Mouse (Mus musculus) hindbrain, postnatal 0 days (tissue): Measurements from ENCODE around the gene Pard6a. TPM values are rescaled to one million over a fixed set of nuclear protein-coding genes. Genes with fewer than 3 reads are reported as not detected.
A peak's percentile ranks its signal among the peaks of the same experiment; 100 is the strongest.

Experiments used
- ATAC-seq: fragments of 200-750 bp; cut with Nextera tagmentation; 2 replicates; pipeline ENCODE4 v1.8.0; 2017; ENCODE audit warnings: mild to moderate bottlenecking, moderate TSS enrichment, moderate library complexity
- DNase-seq: peaks from one replicate; pipeline ENCODE4 v3.0.0-alpha.2; 2015; ENCODE audit warnings: low spot score
- H3K27ac ChIP-seq: fragments of 300-500 bp; sonication (generic); 2 replicates; pipeline ENCODE4 v1.5.1; 2014; ENCODE audit warnings: mild to moderate bottlenecking
- H3K27me3 ChIP-seq: fragments of 300-500 bp; sonication (generic); 2 replicates; pipeline ENCODE4 v1.6.1; 2014; ENCODE audit warnings: low read length, mixed read lengths; ENCODE audit not compliant: insufficient read depth
- H3K36me3 ChIP-seq: fragments of 300-500 bp; sonication (generic); 2 replicates; pipeline ENCODE4 v1.6.1; 2014; ENCODE audit warnings: low read length, mixed read lengths; ENCODE audit not compliant: insufficient read depth
- H3K4me1 ChIP-seq: fragments of 300-500 bp; sonication (generic); 2 replicates; pipeline ENCODE4 v1.6.1; 2014; ENCODE audit warnings: antibody characterized with exemption, low read length, mixed read lengths; ENCODE audit not compliant: insufficient read depth
- H3K4me2 ChIP-seq: fragments of 300-500 bp; sonication (generic); 2 replicates; pipeline ENCODE4 v1.6.1; 2014; ENCODE audit warnings: low read depth, mild to moderate bottlenecking, low read length, moderate library complexity, mixed read lengths
- H3K4me3 ChIP-seq: fragments of 300-500 bp; sonication (generic); 2 replicates; pipeline ENCODE4 v1.5.1; 2014; ENCODE audit warnings: low read length
- H3K9ac ChIP-seq: fragments of 300-500 bp; sonication (generic); replicated peaks from 2 replicates; pipeline ENCODE4 v1.6.1; 2014; ENCODE audit warnings: mild to moderate bottlenecking, low read length, moderate library complexity, mixed read lengths
- H3K9me3 ChIP-seq: fragments of 300-500 bp; sonication (generic); 2 replicates; pipeline ENCODE4 v1.6.1; 2016; ENCODE audit warnings: low read length, mixed read lengths
- CTCF ChIP-seq: IDR thresholded peaks from 2 replicates; pipeline ENCODE4 v1.5.1; 2016; ENCODE audit warnings: antibody characterized with exemption, control low read depth, low read depth
- WGBS: fragments of 180-500 bp; shearing (Covaris S2); extraction: QIAGEN DNeasy Blood & Tissue Kit; methylation state at CpG from one replicate; pipeline ENCODE4 v1.1.7; 2014; 5-methylcytosine and 5-hydroxymethylcytosine counted together
- polyA plus RNA-seq: library from polyadenylated mRNA; unstranded; fragments of >200 nt; fragmentation: Nextera tagmentation; extraction: Ambion mirVana; gene quantifications from 2 replicates; pipeline ENCODE4 v1.2.1, GENCODE M21; 2015
- total RNA-seq: library from RNA; depleted of rRNA; stranded (reverse); fragments of >200 nt; gene quantifications from 2 replicates; pipeline ENCODE4 v1.2.3, GENCODE M21; 2014

Gene Pard6a
- total and polyA plus RNA-seq, 2 experiments from 2014 or later = 67.6 to 74.4 TPM

DNA sequence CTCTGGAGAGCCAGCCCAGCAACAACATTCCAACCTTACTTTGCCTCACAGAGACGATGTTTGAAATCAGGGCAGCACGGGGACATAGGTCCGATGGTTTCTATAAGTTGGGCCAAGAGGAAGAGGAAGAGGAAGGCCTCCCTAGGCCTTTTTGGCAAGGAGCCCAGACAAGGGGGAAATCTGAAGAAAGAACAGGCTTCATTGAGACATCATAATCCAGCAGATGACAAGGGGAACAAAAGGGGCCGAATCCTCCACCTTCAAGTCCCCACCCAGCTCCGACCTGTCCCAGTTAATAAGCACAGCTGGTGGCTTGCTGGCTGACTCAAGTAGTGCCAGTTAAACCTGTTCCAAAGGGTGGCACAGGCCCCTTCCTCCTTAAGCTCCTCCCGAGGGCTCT, 14.1 kb downstream of the Pard6a start:
- TF ChIP-seq CTCF = no peak
- no peaks in the 10 kb centered on the region for H3K4me1 ChIP-seq
- peaks cover 8% of the 10 kb centered on the region; the same call in 1 of the 2 replicates for H3K36me3 ChIP-seq
- no peak overlapping the region for H3K9ac ChIP-seq
- WGBS = 49% methylated on average over 6 of the region's 6 CpGs
- ATAC-seq (no peak), DNase-seq (no peak)
- no peak overlapping the region for H3K27ac ChIP-seq
- H3K27me3 ChIP-seq = no peaks in the 10 kb centered on the region
- no peaks in the 10 kb centered on the region for H3K9me3 ChIP-seq
- H3K4me3 ChIP-seq = no peak overlapping the region
- H3K4me2 ChIP-seq = no peak overlapping the region

DNA sequence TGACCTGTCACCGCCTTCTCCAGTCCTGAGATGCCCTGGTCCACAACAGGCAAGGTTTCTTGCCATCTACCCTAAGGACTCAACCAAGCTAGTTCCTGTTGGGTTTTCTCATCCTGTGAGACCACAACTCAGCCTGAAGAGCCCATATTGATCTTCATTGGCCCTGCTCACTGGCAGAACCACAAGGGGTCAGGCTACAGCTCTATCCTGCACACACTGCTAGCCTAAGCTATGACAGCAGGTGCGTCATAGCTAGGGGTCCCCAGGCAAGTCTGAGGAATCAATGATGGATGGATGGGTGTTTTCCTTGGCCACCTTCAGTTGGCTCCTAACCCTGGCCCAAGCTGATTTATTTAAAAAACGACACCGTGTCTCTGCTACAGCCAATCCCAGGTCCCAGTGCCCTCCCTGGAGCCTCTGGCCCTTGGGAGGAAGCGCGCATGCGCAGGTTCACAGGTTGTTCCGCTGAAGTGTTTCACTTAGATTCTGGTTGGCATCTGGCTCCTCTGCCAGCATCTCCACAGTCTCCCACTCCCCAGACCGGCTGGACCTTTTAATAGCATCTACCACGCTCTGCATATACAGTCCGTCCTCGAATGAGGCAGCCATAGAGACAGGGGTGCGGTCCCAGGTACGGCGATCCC, 15.5 kb downstream of the Pard6a start:
- Histone ChIP-seq H3K4me1 (no peaks in the 10 kb centered on the region), H3K36me3 (peaks cover 8% of the 10 kb centered on the region; the same call in 1 of the 2 replicates), H3K9ac (no peak overlapping the region), H3K4me3 (no peak overlapping the region), H3K9me3 (no peaks in the 10 kb centered on the region), H3K27ac (no peak overlapping the region), H3K27me3 (no peaks in the 10 kb centered on the region), H3K4me2 (no peak overlapping the region)
- no peak for DNase-seq
- peak; percentile 25; the same call in 1 of the 2 replicates for TF ChIP-seq CTCF
- 96% methylated on average over 15 of the region's 15 CpGs for WGBS
- no peak for ATAC-seq

DNA sequence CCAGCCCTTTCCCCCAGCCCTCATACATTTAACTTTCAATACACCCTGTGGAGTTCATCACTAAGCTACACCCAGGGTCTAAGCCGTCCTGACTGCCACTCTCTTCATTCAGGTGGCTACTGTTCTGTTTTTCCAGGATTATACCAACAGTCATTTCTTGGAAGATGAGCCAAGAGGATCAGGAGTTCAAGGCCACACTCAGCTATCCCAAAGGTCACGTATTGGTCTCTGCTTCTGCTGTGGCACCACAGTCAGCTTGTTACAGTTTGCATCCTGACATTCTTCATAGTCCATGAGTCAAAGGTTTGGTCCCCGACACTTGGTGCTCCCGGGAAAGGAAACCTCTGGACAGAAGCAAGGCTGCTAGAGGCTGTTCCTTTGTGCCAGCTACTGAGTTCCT, 18.7 kb downstream of the Pard6a start:
- H3K4me2 ChIP-seq = no peak overlapping the region
- H3K27ac ChIP-seq = no peak overlapping the region
- H3K36me3 ChIP-seq = peaks cover 16% of the 10 kb centered on the region; the same call in 1 of the 2 replicates
- no peak for TF ChIP-seq CTCF
- H3K9me3 ChIP-seq = no peaks in the 10 kb centered on the region
- no peaks in the 10 kb centered on the region for H3K27me3 ChIP-seq
- H3K4me1 ChIP-seq = no peaks in the 10 kb centered on the region
- ATAC-seq = no peak
- no peak overlapping the region for H3K9ac ChIP-seq
- WGBS = 90% methylated on average over 4 of the region's 4 CpGs
- no peak for DNase-seq
- no peak overlapping the region for H3K4me3 ChIP-seq

DNA sequence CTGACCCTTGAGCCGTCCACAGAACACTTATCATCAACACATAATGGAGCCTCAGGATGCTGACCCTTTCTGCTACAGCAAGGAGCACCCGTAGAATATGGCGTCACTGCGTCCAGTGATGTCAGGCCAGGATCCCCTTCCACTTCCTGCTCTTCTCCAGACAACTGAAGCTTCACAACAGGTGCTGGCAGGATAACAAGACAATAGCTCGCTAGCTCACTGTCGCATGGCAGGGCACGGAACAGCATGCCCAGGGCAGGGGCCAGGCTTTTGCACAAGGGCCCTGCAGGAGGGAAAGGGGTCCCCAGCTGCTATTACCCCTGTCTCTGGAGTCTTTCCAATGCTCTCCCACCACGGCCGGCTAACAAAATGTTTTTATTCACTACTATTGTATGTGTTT, 21.9 kb downstream of the Pard6a start:
- H3K27ac ChIP-seq = no peak overlapping the region
- no peaks in the 10 kb centered on the region for H3K27me3 ChIP-seq
- H3K4me1 ChIP-seq = no peaks in the 10 kb centered on the region
- WGBS = 85% methylated on average over 9 of the region's 9 CpGs
- DNase-seq = no peak
- H3K36me3 ChIP-seq = peaks cover 25% of the 10 kb centered on the region
- H3K4me2 ChIP-seq = no peak overlapping the region
- TF ChIP-seq CTCF = no peak
- no peak overlapping the region for H3K4me3 ChIP-seq
- H3K9me3 ChIP-seq = no peaks in the 10 kb centered on the region
- no peak overlapping the region for H3K9ac ChIP-seq
- no peak for ATAC-seq

DNA sequence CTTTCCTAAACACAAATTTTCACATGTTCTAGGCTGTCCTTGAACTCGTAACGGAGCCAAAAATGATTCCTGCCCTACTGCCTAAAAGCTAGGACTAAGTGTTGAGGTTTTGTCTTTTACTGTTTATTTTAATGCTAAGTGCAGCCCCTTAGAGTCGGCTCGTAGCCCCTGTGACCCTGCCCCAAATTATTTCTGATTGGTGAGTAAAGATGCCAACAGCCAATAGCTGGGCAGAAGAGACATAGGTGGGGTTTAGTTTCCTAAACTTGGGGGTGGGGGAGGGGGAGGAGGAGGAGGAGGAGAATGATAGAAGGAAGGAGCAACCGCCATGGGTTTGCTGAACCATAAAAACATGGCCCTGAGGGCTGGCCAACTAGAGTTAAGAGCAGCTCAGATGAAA, 24.8 kb downstream of the Pard6a start:
- H3K9me3 ChIP-seq = no peaks in the 10 kb centered on the region
- no peak overlapping the region for H3K4me2 ChIP-seq
- H3K27ac ChIP-seq = no peak overlapping the region
- WGBS = 85% methylated on average over 5 of the region's 5 CpGs
- TF ChIP-seq CTCF = no peak
- H3K4me1 ChIP-seq = no peaks in the 10 kb centered on the region
- ATAC-seq = no peak
- no peak overlapping the region for H3K9ac ChIP-seq
- H3K36me3 ChIP-seq = peaks cover 29% of the 10 kb centered on the region
- DNase-seq = no peak
- no peaks in the 10 kb centered on the region for H3K27me3 ChIP-seq
- no peak overlapping the region for H3K4me3 ChIP-seq

DNA sequence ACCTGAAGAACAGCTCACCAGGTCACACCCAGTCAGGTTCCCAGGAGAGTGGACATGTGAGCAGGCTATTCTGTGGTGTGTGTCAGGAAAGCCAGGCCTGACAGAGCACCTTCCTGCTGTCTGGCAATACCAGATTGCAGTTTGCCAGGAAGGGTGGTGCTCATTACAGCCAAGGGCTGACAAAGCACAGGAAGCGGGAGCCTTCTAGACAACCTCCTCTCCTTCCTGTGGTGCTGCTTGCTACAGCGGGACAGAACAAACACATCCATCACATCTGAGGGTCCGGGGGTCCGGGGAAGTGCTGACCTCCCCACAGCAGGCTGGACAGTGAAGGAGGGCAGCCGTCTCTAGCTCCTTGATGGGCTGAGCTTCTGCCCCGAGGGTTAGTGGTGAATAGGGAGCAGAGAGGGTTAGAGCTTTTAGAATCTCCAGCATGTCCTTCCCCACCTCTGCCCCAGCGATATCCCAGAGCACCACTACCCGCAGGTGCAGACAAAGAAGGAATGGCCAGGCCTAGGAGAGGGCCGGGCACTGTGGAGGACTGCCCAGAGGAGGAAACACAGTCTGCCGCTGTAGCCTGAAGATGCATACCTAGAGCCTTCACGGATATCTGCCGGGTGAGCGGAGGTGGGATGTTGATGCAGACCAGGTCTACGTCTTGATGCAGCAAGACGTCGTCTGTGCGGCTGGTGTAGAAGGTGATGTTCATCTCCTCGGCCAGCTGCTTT, 26.6 kb downstream of the Pard6a start:
- TF ChIP-seq CTCF = no peak
- no peak overlapping the region for H3K4me3 ChIP-seq
- H3K4me2 ChIP-seq = no peak overlapping the region
- 85% methylated on average over 18 of the region's 18 CpGs for WGBS
- ATAC-seq (no peak), DNase-seq (no peak)
- no peaks in the 10 kb centered on the region for H3K4me1 ChIP-seq
- no peak overlapping the region for H3K9ac ChIP-seq
- no peak overlapping the region for H3K27ac ChIP-seq
- H3K27me3 ChIP-seq = no peaks in the 10 kb centered on the region
- H3K36me3 ChIP-seq = peaks cover 29% of the 10 kb centered on the region
- no peaks in the 10 kb centered on the region for H3K9me3 ChIP-seq

DNA sequence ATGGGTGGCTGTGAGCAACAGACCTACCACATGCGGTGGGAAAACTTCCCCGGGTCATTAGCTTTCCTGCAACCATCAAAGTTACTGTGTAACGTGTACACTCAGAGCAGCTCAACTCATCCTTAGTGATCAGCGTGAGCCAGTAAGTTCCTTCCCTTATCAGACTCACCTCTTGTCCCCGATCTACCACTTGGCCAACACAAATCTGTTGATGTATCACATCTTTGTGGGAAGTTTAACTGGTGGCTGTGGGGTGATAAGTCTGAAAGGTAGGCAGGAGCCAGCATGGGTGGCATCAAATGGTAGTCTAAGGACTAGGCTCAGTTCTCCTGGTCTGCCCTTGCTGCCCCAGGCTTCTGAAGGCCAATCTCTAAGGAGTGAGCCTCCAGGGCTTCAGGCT, 31.2 kb downstream of the Pard6a start:
- Histone ChIP-seq H3K4me1 (no peaks in the 10 kb centered on the region), H3K27me3 (no peaks in the 10 kb centered on the region), H3K36me3 (peaks cover 10% of the 10 kb centered on the region), H3K4me3 (no peak overlapping the region), H3K9ac (no peak overlapping the region), H3K4me2 (no peak overlapping the region), H3K9me3 (no peaks in the 10 kb centered on the region), H3K27ac (no peak overlapping the region)
- TF ChIP-seq CTCF = no peak
- ATAC-seq (no peak), DNase-seq (no peak)
- 91% methylated on average over 5 of the region's 5 CpGs for WGBS
